Mouse (Mus musculus) cerebral cortex, adult 2 months (tissue): ENCODE measurements around the gene Hemgn.

Source experiments
- WGBS: fragments of 180-500 bp; shearing (Covaris S2); methylation state at CpG from one replicate; pipeline ENCODE4 v1.1.7; 2018; 5-methylcytosine and 5-hydroxymethylcytosine counted together

Hemgn gene

GRCm38 (mm10) chr4:46359539-46360253, 53.6 kb downstream of the Hemgn start:
- WGBS = 75% methylated on average over 12 of the region's 12 CpGs

GRCm38 (mm10) chr4:46356351-46357133, 56.8 kb downstream of the Hemgn start:
- 44% methylated on average over 12 of the region's 12 CpGs for WGBS

GRCm38 (mm10) chr4:46353045-46353444, 60.3 kb downstream of the Hemgn start:
- 39% methylated on average over 10 of the region's 10 CpGs for WGBS

GRCm38 (mm10) chr4:46349530-46349929, 63.8 kb downstream of the Hemgn start:
- 77% methylated on average over 5 of the region's 5 CpGs for WGBS

GRCm38 (mm10) chr4:46348897-46349296, 64.4 kb downstream of the Hemgn start:
- 45% methylated on average over 9 of the region's 9 CpGs for WGBS

- WGBS = 7% methylated on average over 41 of the region's 41 CpGs
Observed at GRCm38 (mm10) chr4:46347580-46348515, 65.5 kb downstream of the Hemgn start.

GRCm38 (mm10) chr4:46347141-46347540, 66.2 kb downstream of the Hemgn start:
- WGBS = 8% methylated on average over 4 of the region's 4 CpGs

GRCm38 (mm10) chr4:46346221-46346620, 67.1 kb downstream of the Hemgn start:
- WGBS = 21% methylated on average over 6 of the region's 6 CpGs

- 20% methylated on average over 3 of the region's 3 CpGs for WGBS
Observed at GRCm38 (mm10) chr4:46345773-46346100, 67.6 kb downstream of the Hemgn start.

- WGBS = 5% methylated on average over 67 of the region's 67 CpGs
Observed at GRCm38 (mm10) chr4:46345056-46345772, 68.1 kb downstream of the Hemgn start.

- 1% methylated on average over 51 of the region's 51 CpGs for WGBS
Observed at GRCm38 (mm10) chr4:46344288-46344687, 69.0 kb downstream of the Hemgn start.
